Mouse (Mus musculus): ENCODE data around the gene Gm21887. TPM values are rescaled to one million over a fixed set of nuclear protein-coding genes. Genes with fewer than 3 reads are reported as not detected.
"Not testable (repeated sequence)": the region's sequence is repeated elsewhere in the genome, so short reads cannot be mapped to it uniquely, and the experiment has no call there.

The Gm21887 gene
- polyA plus RNA-seq, 1 experiment from 2014 or later = 276 TPM

- not testable (repeated sequence) for H3K27ac ChIP-seq; H3K4me2 ChIP-seq; ATAC-seq (ENCODE audit: insufficient number of reproducible peaks, insufficient read depth, low FRiP score, low TSS enrichment, low read depth); H3K9ac ChIP-seq (replicated peaks); H3K4me3 ChIP-seq (replicated peaks); H3K27me3 ChIP-seq
- H3K4me1 ChIP-seq (replicated peaks) = peaks cover 15% of the 10 kb centered on the region; the same call in 1 of the 2 replicates
- H3K36me3 ChIP-seq = peaks cover 49% of the 10 kb centered on the region
- WGBS = 63% methylated on average over 5 of the region's 5 CpGs
- H3K9me3 ChIP-seq = peaks cover 53% of the 10 kb centered on the region
Measured at GRCm38 (mm10) chrX:169976340-169976739, 33.1 kb upstream of the Gm21887 start.

GRCm38 (mm10) chrX:169977856-169978435 lies 31.5 kb upstream of the Gm21887 start:
- WGBS = 90% methylated on average over 7 of the region's 7 CpGs
- Histone ChIP-seq H3K36me3 (peaks cover 54% of the 10 kb centered on the region), H3K4me1 (replicated peaks) (peaks cover 15% of the 10 kb centered on the region; the same call in 1 of the 2 replicates), H3K9me3 (peaks cover 55% of the 10 kb centered on the region)
- not testable (repeated sequence) for H3K9ac ChIP-seq (replicated peaks); H3K4me3 ChIP-seq (replicated peaks); H3K4me2 ChIP-seq; H3K27me3 ChIP-seq; H3K27ac ChIP-seq; ATAC-seq (ENCODE audit: insufficient number of reproducible peaks, insufficient read depth, low FRiP score, low TSS enrichment, low read depth)

GRCm38 (mm10) chrX:169978436-169979381 lies 30.8 kb upstream of the Gm21887 start:
- 69% methylated on average over 29 of the region's 29 CpGs for WGBS
- not testable (repeated sequence) for H3K4me2 ChIP-seq; H3K9ac ChIP-seq (replicated peaks); H3K4me3 ChIP-seq (replicated peaks); H3K27me3 ChIP-seq; ATAC-seq (ENCODE audit: insufficient number of reproducible peaks, insufficient read depth, low FRiP score, low TSS enrichment, low read depth)
- peaks cover 62% of the 10 kb centered on the region for H3K36me3 ChIP-seq
- H3K27ac ChIP-seq = 0 out of 2 replicates have a peak overlapping the region, but pooled peaks have one; percentile 1
- H3K9me3 ChIP-seq = peaks cover 62% of the 10 kb centered on the region
- peaks cover 15% of the 10 kb centered on the region; the same call in 1 of the 2 replicates for H3K4me1 ChIP-seq (replicated peaks)

GRCm38 (mm10) chrX:169979461-169980202 lies 29.8 kb upstream of the Gm21887 start:
- not testable (repeated sequence) for ATAC-seq (ENCODE audit: insufficient number of reproducible peaks, insufficient read depth, low FRiP score, low TSS enrichment, low read depth); H3K27ac ChIP-seq; H3K4me3 ChIP-seq (replicated peaks); H3K4me2 ChIP-seq; H3K9ac ChIP-seq (replicated peaks); H3K27me3 ChIP-seq
- Histone ChIP-seq H3K36me3 (peaks cover 71% of the 10 kb centered on the region), H3K9me3 (peaks cover 68% of the 10 kb centered on the region), H3K4me1 (replicated peaks) (peaks cover 12% of the 10 kb centered on the region; the same call in 1 of the 2 replicates)
- 86% methylated on average over 20 of the region's 20 CpGs for WGBS

GRCm38 (mm10) chrX:169980203-169980556 lies 29.3 kb upstream of the Gm21887 start:
- WGBS = 86% methylated on average over 6 of the region's 6 CpGs
- H3K4me3 ChIP-seq (replicated peaks); H3K9ac ChIP-seq (replicated peaks); H3K4me2 ChIP-seq; H3K27ac ChIP-seq; H3K4me1 ChIP-seq (replicated peaks); ATAC-seq (ENCODE audit: insufficient number of reproducible peaks, insufficient read depth, low FRiP score, low TSS enrichment, low read depth); H3K27me3 ChIP-seq: not testable (repeated sequence)
- Histone ChIP-seq H3K36me3 (peaks cover 77% of the 10 kb centered on the region), H3K9me3 (peaks cover 73% of the 10 kb centered on the region)

- Histone ChIP-seq H3K27ac (no peak overlapping the region), H3K4me1 (replicated peaks) (no peaks in the 10 kb centered on the region), H3K4me2 (no peak overlapping the region), H3K27me3 (no peaks in the 10 kb centered on the region), H3K36me3 (peaks cover 78% of the 10 kb centered on the region), H3K4me3 (replicated peaks) (no peak overlapping the region), H3K9ac (replicated peaks) (no peak overlapping the region), H3K9me3 (peaks cover 72% of the 10 kb centered on the region)
- ATAC-seq (ENCODE audit: insufficient number of reproducible peaks, insufficient read depth, low FRiP score, low TSS enrichment, low read depth) = no peak
- WGBS = 87% methylated on average over 12 of the region's 12 CpGs
Measured at GRCm38 (mm10) chrX:169980809-169981289, 28.6 kb upstream of the Gm21887 start.

GRCm38 (mm10) chrX:169981761-169982181 lies 27.7 kb upstream of the Gm21887 start:
- Histone ChIP-seq H3K9me3 (peaks cover 76% of the 10 kb centered on the region), H3K36me3 (peaks cover 84% of the 10 kb centered on the region)
- not testable (repeated sequence) for H3K27ac ChIP-seq; H3K9ac ChIP-seq (replicated peaks); H3K27me3 ChIP-seq; H3K4me3 ChIP-seq (replicated peaks); H3K4me1 ChIP-seq (replicated peaks); ATAC-seq (ENCODE audit: insufficient number of reproducible peaks, insufficient read depth, low FRiP score, low TSS enrichment, low read depth); H3K4me2 ChIP-seq
- 90% methylated on average over 19 of the region's 19 CpGs for WGBS

- H3K4me3 ChIP-seq (replicated peaks); ATAC-seq (ENCODE audit: insufficient number of reproducible peaks, insufficient read depth, low FRiP score, low TSS enrichment, low read depth); H3K27me3 ChIP-seq; H3K4me2 ChIP-seq; H3K4me1 ChIP-seq (replicated peaks); H3K9ac ChIP-seq (replicated peaks); H3K27ac ChIP-seq: not testable (repeated sequence)
- WGBS = 92% methylated on average over 23 of the region's 23 CpGs
- H3K36me3 ChIP-seq = peaks cover 85% of the 10 kb centered on the region
- H3K9me3 ChIP-seq = peaks cover 81% of the 10 kb centered on the region
Measured at GRCm38 (mm10) chrX:169982606-169983400, 26.7 kb upstream of the Gm21887 start.

- not testable (repeated sequence) for H3K9ac ChIP-seq (replicated peaks); H3K4me3 ChIP-seq (replicated peaks); ATAC-seq (ENCODE audit: insufficient number of reproducible peaks, insufficient read depth, low FRiP score, low TSS enrichment, low read depth); H3K27ac ChIP-seq; H3K4me2 ChIP-seq; H3K27me3 ChIP-seq; H3K4me1 ChIP-seq (replicated peaks)
- 89% methylated on average over 19 of the region's 19 CpGs for WGBS
- Histone ChIP-seq H3K9me3 (peaks cover 77% of the 10 kb centered on the region), H3K36me3 (peaks cover 82% of the 10 kb centered on the region)
Measured at GRCm38 (mm10) chrX:169983401-169984165, 25.9 kb upstream of the Gm21887 start.

- WGBS = 87% methylated on average over 7 of the region's 7 CpGs
- not testable (repeated sequence) for H3K4me3 ChIP-seq (replicated peaks)
Measured at GRCm38 (mm10) chrX:169984331-169984730, 25.1 kb upstream of the Gm21887 start.

More at GRCm38 (mm10) chrX:169984331-169984730, 25.1 kb upstream of the Gm21887 start:
- ATAC-seq (ENCODE audit: insufficient number of reproducible peaks, insufficient read depth, low FRiP score, low TSS enrichment, low read depth); H3K4me2 ChIP-seq; H3K4me1 ChIP-seq (replicated peaks); H3K27ac ChIP-seq; H3K9ac ChIP-seq (replicated peaks); H3K27me3 ChIP-seq: not testable (repeated sequence)
- peaks cover 78% of the 10 kb centered on the region for H3K9me3 ChIP-seq
- peaks cover 86% of the 10 kb centered on the region for H3K36me3 ChIP-seq
